Mouse (Mus musculus) cerebellum, adult 2 months (tissue): ENCODE measurements around the gene Hnrnpul2. TPM values are rescaled to one million over a fixed set of nuclear protein-coding genes. Genes with fewer than 3 reads are reported as not detected.

Experiments
- DNase-seq, 2 experiments: peaks; one replicate each; pipeline ENCODE4 v3.0.0; 2021
- H3K27ac ChIP-seq: fragments of 200-500 bp; 2 replicates; pipeline ENCODE4 v1.5.1; 2012; ENCODE audit warnings: low read length, control low read depth, inconsistent platforms; ENCODE audit not compliant: insufficient read depth
- H3K27me3 ChIP-seq: fragments of 200-500 bp; 2 replicates; pipeline ENCODE4 v1.6.1; 2012; ENCODE audit warnings: inconsistent platforms, mild to moderate bottlenecking, low read length, moderate library complexity; ENCODE audit not compliant: control insufficient read depth, insufficient read depth
- H3K4me1 ChIP-seq: fragments of 200-500 bp; 2 replicates; pipeline ENCODE4 v1.6.1; 2011; ENCODE audit warnings: low read length; ENCODE audit not compliant: control insufficient read depth, insufficient read depth
- H3K4me3 ChIP-seq: fragments of 200-500 bp; replicated peaks from 2 replicates; pipeline ENCODE3; 2011; ENCODE audit warnings: mild to moderate bottlenecking, low read depth, low read length, control low read depth; ENCODE audit not compliant: insufficient read depth
- CTCF ChIP-seq: fragments of 200-500 bp; IDR thresholded peaks from 2 replicates; pipeline ENCODE4 v1.5.1; 2011; ENCODE audit warnings: low read depth, mild to moderate bottlenecking, control low read depth, low read length, moderate library complexity, borderline replicate concordance; ENCODE audit not compliant: insufficient read depth
- POLR2A ChIP-seq: fragments of 200-500 bp; IDR thresholded peaks from 2 replicates; pipeline ENCODE4 v1.6.1; 2011; ENCODE audit warnings: low read length, control low read depth, borderline replicate concordance; ENCODE audit not compliant: insufficient read depth
- WGBS: fragments of 180-500 bp; shearing (Covaris S2); methylation state at CpG from one replicate; pipeline ENCODE4 v1.1.7; 2018; 5-methylcytosine and 5-hydroxymethylcytosine counted together
- polyA plus RNA-seq: library from polyadenylated mRNA; depleted of rRNA; stranded (reverse); fragments of >200 nt; gene quantifications from 2 replicates; pipeline ENCODE4 v1.2.3, GENCODE M21; 2012

Gene Hnrnpul2
- polyA plus RNA-seq, 1 experiment: 97.7 TPM

DNA sequence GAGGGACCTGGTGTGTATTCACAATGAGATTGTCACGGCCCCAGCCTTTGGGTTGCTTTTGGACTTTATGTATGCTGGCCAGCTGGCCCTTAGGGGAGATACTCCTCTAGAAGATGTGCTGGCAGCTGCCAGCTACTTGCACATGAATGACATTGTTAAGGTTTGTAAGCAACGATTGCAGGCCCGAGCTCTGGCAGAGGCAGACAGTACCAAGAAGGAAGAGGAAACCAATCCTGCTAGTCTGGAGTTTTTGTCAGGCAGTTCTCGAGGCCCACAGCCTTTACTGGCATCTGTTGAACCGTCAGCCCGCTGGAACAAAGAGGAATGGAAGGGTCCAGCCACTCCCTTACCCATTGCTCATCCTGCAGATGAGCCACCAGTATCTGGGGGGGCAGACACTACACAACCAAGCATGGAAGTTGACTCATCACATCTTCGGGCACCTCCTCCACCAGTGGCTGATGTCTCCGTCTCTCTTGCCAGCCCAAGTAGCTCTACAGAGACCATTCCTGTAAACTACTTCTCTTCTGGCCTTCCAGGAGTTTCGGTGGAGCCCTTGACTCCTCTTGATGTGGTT lies 16.5 kb upstream of the Hnrnpul2 start:
- 69% methylated on average over 9 of the region's 9 CpGs for WGBS

DNA sequence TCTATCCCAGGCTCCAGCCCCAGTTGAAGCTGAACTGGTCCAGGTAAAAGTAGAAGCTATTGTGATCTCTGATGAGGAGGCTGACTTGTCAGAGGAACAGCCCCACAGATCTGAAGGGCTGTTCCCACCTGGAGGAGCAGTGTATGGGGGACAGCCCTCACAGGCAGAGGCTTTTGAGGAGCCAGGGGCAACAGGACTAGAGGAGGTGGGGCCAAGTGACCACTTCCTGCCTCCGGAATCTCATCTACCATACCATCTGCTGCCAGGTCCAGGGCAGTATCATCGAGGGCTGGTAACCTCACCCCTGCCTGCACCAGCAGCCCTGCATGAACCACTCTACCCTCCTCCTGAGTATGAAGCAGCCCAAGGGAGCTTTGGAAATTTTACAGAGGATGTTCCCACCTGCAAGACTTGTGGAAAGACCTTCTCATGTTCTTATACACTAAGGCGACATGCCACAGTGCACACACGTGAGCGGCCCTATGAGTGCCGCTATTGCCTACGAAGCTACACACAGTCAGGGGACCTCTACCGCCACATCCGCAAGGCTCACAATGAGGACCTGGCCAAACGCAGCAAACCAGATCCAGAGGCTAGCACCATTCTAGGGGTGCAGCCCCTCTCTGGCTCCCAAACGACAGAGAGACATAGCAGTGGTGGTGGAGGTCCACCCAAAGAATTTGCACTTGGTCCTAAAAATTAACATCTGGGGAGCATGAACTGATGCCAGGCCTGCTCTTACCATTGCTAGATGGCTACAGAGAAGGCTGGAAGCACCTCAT lies 15.7 kb upstream of the Hnrnpul2 start:
- no peak for DNase-seq
- TF ChIP-seq CTCF: no peak
- TF ChIP-seq POLR2A: no peak
- H3K27ac ChIP-seq: no peak overlapping the region
- no peaks in the 10 kb centered on the region for H3K27me3 ChIP-seq
- no peak overlapping the region for H3K4me3 ChIP-seq
- 87% methylated on average over 11 of the region's 11 CpGs for WGBS
- H3K4me1 ChIP-seq: no peaks in the 10 kb centered on the region; the same call in 1 of the 2 replicates

More for the DNA sequence above, 16.5 kb upstream of the Hnrnpul2 start:
- Histone ChIP-seq H3K4me3 (no peak overlapping the region), H3K27me3 (no peaks in the 10 kb centered on the region), H3K27ac (0 out of 2 replicates have a peak overlapping the region, but pooled peaks have one; percentile 6), H3K4me1 (no peaks in the 10 kb centered on the region; the same call in 1 of the 2 replicates)
- no peak for DNase-seq
- TF ChIP-seq POLR2A: no peak
- no peak for TF ChIP-seq CTCF

DNA sequence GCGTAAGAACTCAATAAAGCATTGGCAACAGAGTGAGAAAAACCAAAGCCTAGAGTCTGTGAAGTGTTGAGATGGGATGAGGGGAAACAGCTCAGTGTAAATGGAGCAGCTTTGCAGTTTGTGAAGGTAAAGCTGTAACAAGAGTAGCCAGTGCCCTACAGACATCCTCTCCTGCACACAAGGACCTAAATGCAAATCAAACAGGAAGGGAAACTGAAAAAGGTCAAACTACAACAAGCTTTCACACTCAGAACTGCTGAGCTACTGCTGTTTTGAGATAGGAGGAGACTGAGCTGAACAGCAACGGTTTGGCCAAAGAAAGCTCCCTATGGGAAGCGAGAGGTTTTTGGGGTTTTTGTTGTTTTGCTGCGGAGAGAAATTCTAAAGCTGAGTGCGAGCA lies 13.0 kb upstream of the Hnrnpul2 start:
- WGBS: 90% methylated on average over 5 of the region's 5 CpGs
- Histone ChIP-seq H3K27me3 (no peaks in the 10 kb centered on the region), H3K4me3 (no peak overlapping the region), H3K27ac (no peak overlapping the region), H3K4me1 (no peaks in the 10 kb centered on the region; the same call in 1 of the 2 replicates)
- TF ChIP-seq CTCF: no peak
- no peak for TF ChIP-seq POLR2A
- DNase-seq: no peak

DNA sequence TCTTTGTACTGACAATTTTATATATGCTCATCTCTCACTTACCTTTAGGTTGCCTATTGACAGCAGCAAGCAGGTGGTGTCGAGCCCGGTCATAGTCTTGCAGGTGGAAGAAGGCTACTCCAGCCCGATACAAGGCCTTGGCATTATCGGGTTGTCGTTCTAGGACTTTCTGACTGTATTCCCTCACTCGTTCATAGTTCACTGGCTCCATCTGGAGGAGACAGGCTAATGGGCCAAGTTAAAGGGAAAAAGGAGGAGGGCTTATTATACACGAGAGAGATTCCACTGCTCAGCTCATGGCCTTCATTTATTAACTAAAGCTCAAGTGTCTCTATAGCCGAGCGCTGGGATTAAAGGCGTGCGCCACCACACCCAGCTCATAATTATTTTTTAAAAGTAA lies 4.0 kb upstream of the Hnrnpul2 start:
- Histone ChIP-seq H3K27ac (no peak overlapping the region), H3K4me3 (peak overlapping the region; percentile 23), H3K27me3 (no peaks in the 10 kb centered on the region), H3K4me1 (peaks cover 7% of the 10 kb centered on the region; the same call in 1 of the 2 replicates)
- peak in 1 of 2 experiments; percentile 43 for DNase-seq
- TF ChIP-seq POLR2A: no peak
- TF ChIP-seq CTCF: no peak
- WGBS: 36% methylated on average over 11 of the region's 11 CpGs

- Histone ChIP-seq H3K27me3 (no peaks in the 10 kb centered on the region), H3K27ac (no peak overlapping the region), H3K4me3 (no peak overlapping the region), H3K4me1 (peaks cover 7% of the 10 kb centered on the region; the same call in 1 of the 2 replicates)
- TF ChIP-seq CTCF (no peak), POLR2A (no peak)
- DNase-seq: no peak
- 55% methylated on average over 3 of the region's 3 CpGs for WGBS
Observed at GRCm38 (mm10) chr19:8817001-8817400, 2.8 kb upstream of the Hnrnpul2 start.

DNA sequence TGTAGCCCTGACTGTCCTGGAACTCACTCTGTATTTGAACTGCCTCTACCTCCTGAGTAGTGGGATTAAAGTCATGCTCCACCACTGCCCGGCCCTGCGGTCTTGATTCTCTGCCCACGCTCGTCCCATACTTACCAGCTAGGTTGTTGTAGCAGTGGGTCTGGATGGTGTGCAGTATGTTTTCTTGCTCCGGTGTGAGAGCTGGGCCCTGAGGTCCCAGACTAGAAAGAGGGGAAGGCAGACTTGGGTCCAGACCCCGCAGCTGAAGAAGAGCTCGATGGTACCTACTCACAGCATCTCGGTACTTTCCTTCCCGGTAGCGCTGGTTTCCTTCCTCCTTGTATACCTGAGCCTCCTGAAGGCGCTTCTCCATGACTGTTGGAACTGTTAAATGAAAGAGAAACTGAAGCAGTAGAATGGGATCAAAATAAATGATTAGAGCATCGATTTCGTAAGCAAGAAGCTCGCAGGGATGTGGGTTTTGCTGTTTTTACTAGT lies 1.5 kb upstream of the Hnrnpul2 start:
- WGBS: 12% methylated on average over 14 of the region's 14 CpGs

DNA sequence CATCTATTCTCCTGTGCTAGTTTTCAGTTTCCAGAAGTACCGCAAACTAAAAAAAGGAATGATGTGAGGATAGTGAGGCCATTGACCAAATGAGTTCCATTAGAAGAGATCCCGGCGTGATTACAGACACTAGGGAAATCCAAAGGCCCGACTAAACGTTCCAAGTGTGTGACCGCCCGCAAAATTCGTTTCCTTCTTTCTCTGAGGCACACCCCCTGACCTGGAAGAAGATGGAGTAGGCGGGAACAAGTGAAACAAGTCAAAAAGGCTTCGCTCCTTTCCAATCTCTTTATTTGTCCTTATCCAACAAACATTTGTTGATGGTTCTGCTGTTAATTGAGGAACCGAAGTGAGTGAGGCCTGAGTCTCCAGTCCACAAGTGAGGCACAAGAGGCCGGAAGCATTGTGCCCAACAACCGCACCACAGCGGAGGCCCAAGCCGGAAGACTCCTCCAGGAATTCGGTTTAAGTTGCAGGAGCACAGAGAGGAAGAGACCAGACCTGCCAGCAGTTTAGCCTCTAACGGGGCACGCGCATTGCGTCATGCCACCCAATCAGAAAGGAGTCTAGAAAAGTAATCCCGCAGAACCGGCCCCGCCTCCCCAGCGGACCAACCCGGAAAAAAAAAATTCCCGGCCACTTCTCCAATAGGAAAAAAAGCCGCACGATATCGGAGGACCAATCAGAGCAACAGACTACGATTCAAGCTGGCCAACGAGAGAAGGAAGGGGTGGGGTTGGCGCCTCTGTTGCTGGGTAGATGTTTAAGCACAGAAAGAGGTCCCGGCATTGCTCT lies 812 bp upstream of the Hnrnpul2 start, which contains the start of gene Ttc9c:
Gene Ttc9c (minus strand): TSS at position 533 of the 795 bp plus-strand sequence.
- H3K4me1 ChIP-seq: peaks cover 7% of the 10 kb centered on the region; the same call in 1 of the 2 replicates
- H3K27me3 ChIP-seq: no peaks in the 10 kb centered on the region
- DNase-seq: peak; percentile 95 to 99
- TF ChIP-seq POLR2A: peak; percentile 82; the same call in 1 of the 2 replicates
- TF ChIP-seq CTCF: no peak
- peak within 1 kb of the TSS; percentile 86 for H3K4me3 ChIP-seq
- H3K27ac ChIP-seq: peak within 1 kb of the TSS; percentile 95
- under 1% methylated on average over 33 of the region's 33 CpGs for WGBS

More for the DNA sequence above, 1.5 kb upstream of the Hnrnpul2 start:
- TF ChIP-seq POLR2A (no peak), CTCF (no peak)
- H3K27me3 ChIP-seq: no peaks in the 10 kb centered on the region
- H3K4me1 ChIP-seq: peaks cover 7% of the 10 kb centered on the region; the same call in 1 of the 2 replicates
- no peak for DNase-seq
- H3K27ac ChIP-seq: 0 out of 2 replicates have a peak overlapping the region, but pooled peaks have one; percentile 0
- H3K4me3 ChIP-seq: peak overlapping the region; percentile 75

- H3K27me3 ChIP-seq: no peaks in the 10 kb centered on the region
- no peak for DNase-seq
- H3K27ac ChIP-seq: peak overlapping the region; percentile 95
- peak overlapping the region; percentile 86 for H3K4me3 ChIP-seq
- under 1% methylated on average over 48 of the region's 48 CpGs for WGBS
- TF ChIP-seq CTCF (no peak), POLR2A (no peak)
- H3K4me1 ChIP-seq: peaks cover 4% of the 10 kb centered on the region; the same call in 1 of the 2 replicates
Observed at GRCm38 (mm10) chr19:8820424-8820956, 680 bp downstream of the Hnrnpul2 start.
